Mouse (Mus musculus) lung, adult 18-20 months (tissue): Measurements from ENCODE around the gene Ppil2.
A peak's percentile ranks its signal among the peaks of the same experiment; 100 is the strongest.

Experiments
- DNase-seq, 2 experiments: peaks; one replicate each; pipeline ENCODE4 v3.0.0; 2022; ENCODE audit warnings: mixed read lengths in 2 of 2

Ppil2 gene

GRCm38 (mm10) chr16:17096938-17097337 lies 14.1 kb downstream of the Ppil2 start:
- DNase-seq, result no peak

- DNase-seq, result no peak
Measured at GRCm38 (mm10) chr16:17088346-17088745, 22.7 kb downstream of the Ppil2 start.

GRCm38 (mm10) chr16:17086669-17087193 lies 24.3 kb downstream of the Ppil2 start:
- no peak for DNase-seq

- DNase-seq, result no peak
Measured at GRCm38 (mm10) chr16:17086241-17086640, 24.8 kb downstream of the Ppil2 start.

DNA sequence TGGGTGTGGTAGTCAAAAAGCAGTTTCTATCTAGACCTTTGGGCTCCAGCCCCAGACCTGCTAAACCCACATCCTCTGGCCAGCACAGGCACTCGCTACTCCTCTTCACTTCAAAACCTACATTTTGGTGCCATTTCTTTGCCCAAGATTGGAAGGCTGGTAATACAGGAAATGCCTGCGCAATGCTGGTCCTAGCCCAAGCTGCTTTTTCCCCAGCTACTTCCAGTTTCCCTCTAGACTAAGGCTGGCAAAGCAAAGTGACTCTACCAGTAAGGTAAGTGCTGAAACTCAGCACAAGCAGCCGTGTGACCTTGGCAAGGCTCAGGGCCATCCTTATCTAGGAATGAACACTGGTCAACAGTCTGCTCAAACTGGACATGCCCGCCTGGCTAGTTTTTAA lies 25.4 kb downstream of the Ppil2 start:
- DNase-seq, result peak; percentile 39 to 66

GRCm38 (mm10) chr16:17082121-17082792 lies 28.8 kb downstream of the Ppil2 start:
- peak; percentile 23 to 26 for DNase-seq

GRCm38 (mm10) chr16:17078101-17078500 lies 33.0 kb downstream of the Ppil2 start:
- DNase-seq, result peak in 1 of 2 experiments; percentile 12

DNA sequence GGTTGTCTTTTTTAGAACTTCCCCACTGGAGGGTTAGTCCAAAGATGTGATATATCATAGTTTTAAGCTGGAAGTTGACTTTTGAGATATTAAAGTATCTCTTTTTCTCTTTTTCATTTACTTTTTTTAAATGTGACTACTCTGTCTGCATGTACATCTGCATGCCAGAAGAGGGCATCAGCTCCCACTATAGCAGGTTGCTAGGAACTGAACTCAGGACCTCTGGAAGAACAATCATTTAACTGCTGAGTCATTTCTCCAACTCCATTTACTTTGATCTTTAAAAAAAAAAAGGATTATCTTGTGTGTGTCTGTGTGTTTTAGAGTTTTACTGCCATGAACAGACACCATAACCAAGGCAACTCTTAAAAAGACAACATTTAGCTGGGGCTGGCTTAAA lies 34.2 kb downstream of the Ppil2 start:
- DNase-seq, result no peak

DNA sequence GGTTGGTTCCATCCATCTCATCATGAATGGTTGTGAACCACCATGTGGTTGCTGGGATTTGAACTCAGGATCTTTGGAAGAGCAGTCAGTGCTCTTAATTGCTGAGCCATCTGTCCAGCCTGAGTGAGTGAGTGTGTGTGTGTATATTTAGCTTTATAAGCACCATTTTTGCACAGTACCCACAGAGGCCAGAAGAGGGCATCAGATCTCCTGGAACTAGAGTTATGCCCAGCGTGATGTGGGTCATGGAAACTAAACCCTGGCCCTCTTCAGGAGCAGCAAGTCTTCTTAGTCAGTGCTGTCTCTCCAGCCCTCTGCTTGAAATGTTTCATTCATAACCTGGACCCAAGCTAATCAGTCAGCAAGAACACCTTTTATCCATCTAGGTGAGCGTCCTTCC lies 34.8 kb downstream of the Ppil2 start:
- DNase-seq, result no peak

DNA sequence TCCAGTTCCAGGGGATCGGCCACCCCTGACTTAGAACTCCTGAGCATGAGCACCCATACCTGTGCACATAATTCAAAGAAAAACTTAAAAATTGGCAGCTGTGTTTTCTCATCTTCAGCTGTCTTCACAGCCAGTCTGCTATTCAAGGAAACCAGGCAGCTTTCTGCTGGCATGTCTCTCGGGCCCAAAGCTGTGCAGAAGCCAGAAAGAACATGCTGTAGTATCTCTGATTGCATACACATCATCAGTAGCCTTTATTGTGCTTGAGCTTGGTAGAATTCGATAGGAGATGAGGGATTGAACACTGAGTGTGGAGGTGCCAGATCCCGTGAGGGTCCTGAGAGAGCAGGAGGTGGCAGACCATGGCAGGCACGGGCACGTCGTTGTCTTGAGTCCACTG lies 38.1 kb downstream of the Ppil2 start:
- DNase-seq, result no peak

GRCm38 (mm10) chr16:17070716-17071115 lies 40.3 kb downstream of the Ppil2 start:
- DNase-seq, result no peak

DNA sequence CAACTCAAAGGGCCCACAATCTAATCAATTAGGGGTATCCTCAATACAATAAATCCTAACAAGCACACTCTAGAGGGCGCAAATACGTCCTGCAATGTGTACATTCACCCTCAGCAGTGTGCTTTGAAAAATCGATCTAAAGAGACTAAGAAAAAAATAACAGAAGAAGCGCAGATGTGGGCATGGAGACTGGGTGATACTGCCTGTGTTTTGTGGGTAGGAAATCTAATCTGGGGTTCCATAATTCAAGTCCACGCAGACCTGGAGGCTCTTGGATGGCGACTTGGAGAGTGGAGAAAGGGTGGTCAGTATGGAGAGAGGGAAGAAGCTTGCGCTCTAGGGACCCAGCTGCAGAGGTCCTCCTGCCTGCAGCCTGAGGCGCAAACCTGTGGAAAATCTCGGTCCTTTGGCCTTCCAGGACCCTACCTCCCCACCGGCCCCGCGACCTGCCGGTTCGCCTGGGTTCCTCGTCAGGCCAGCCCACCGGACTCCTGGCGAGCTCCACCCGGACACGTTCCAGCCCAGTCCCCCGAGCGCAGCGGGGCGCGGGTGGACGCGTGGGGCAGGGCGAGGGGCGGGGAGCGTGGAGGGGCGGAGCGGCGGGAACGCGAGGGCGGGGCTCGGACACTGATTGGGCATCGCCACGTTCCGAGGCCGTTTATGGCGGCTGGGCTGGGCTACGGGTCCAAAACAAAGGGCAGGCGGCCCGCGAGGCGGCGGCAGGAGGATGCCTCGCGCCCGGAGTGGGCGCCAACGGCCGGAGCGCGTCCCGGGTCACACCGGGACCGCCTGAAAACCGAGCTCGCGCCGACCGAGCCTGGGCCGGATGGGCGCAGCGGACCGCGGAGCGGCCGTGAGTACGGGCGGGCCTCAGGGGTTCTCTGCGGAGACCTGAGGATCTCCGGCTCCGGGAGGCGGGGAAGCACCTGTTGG lies 41.3 kb downstream of the Ppil2 start, which contains the start of gene Ypel1:
Ypel1 (plus strand) TSS at position 186 of the 933 bp plus-strand sequence.
- DNase-seq, result peak; percentile 86 to 88

- DNase-seq, result no peak
Measured at GRCm38 (mm10) chr16:17067552-17067951, 43.5 kb downstream of the Ppil2 start.

DNA sequence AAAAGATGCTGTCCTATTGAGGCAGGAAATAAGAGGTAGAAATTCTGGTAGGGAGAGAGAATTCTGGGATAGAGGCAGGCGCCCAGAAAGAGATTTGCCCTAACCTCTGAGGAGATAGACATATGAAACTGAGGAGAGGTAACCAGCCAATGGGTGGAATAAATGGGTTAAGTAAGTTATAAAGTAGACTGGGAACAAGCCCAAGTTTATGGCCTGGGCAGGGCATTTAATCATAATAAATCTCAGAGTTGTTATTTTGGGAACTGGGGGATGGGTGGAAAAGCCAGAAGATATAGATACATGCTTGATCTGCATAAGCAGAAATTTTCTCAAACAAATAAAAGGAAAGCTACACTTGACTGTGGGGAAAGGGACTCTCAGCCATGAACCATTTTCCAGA lies 48.7 kb downstream of the Ppil2 start:
- no peak for DNase-seq

- DNase-seq, result no peak
Measured at GRCm38 (mm10) chr16:17055584-17055983, 55.5 kb downstream of the Ppil2 start.

DNA sequence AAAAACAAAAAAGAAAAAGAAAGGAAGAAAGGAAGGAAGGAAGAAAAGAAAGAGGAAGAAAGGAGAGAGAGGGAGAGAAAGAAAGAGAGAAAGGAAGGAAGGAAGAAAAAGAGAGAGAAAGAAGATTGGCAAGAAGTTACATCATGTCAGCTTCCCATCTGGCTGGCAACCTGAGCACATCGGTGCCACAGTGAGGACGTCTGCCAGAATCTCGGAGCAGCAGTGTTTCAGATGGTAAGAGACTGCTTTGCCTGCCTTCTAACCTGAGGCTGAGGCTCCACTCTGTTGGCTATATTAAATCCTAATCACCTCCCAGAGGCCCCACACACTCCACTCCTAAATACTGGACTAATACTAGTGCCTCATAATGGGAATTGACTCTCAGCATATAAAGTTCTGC lies 57.2 kb downstream of the Ppil2 start:
- DNase-seq, result no peak

- no peak for DNase-seq
Measured at GRCm38 (mm10) chr16:17052087-17052486, 59.0 kb downstream of the Ppil2 start.

GRCm38 (mm10) chr16:17049886-17050285 lies 61.2 kb downstream of the Ppil2 start:
- DNase-seq, result no peak

DNA sequence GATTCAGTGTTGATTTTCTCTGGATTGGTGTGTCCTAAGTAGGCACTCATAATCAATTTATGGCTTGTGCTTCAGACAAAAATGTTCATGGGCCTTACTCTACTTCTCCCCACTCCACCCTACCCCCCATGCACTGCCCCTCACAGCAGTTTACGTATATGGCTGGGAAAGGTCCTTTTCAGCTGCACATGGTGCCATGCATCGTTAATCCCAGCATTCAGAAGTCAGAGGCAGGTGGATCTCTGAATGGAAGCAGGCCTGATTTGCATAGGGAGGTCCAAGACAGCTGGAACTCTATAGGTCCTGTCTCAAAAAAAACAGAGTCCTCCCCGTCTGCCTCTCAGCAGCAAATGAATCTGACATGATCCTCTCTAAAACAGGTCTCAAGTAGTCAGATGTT lies 65.8 kb downstream of the Ppil2 start:
- DNase-seq, result no peak

- no peak for DNase-seq
Measured at GRCm38 (mm10) chr16:17044320-17044719, 66.7 kb downstream of the Ppil2 start.

- no peak for DNase-seq
Measured at GRCm38 (mm10) chr16:17041417-17041816, 69.6 kb downstream of the Ppil2 start.

DNA sequence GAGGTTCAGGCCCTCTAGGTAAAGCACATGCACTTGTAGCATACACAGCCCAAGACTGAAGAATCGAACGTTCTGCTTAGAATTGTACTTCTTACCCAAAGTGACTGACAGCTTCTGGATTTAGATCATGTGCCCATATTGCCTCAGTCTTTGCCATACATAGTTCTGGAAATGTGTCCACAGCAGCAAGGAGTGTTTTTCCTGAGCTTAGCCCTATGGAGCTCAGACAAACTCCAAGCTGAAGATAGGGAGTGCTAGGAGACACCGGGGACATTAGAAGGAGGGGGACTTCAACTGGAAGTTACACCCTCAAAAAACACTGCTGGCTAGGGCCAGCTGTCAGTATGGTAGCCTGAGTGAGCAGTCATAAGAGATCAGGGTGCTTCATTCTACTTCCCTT lies 70.3 kb downstream of the Ppil2 start:
- no peak for DNase-seq
